Mouse (Mus musculus) heart, postnatal 36 days (tissue): ENCODE data around the gene Slc44a2. TPM values are rescaled to one million over a fixed set of nuclear protein-coding genes. Genes with fewer than 3 reads are reported as not detected.
"Not testable (repeated sequence)": the region's sequence is repeated elsewhere in the genome, so short reads cannot be mapped to it uniquely, and the experiment has no call there.

Experiments used
- DNase-seq, 2 experiments: peaks; one replicate each; pipeline ENCODE4 v3.0.0; 2021 to 2022
- intact Hi-C: fragments of 180-260 bp; cut with DNase I; formaldehyde crosslinking; loops from one replicate; pipeline ENCODE4 v1.15.1; 2025
- total RNA-seq, 2 experiments: library from RNA; stranded (reverse); gene quantifications; 2 replicates each; pipeline ENCODE4 v1.2.3; 2021

Gene Slc44a2
- total RNA-seq, 2 experiments from 2014 or later = 118 to 124 TPM

- DNase-seq = no peak
- intact Hi-C loops = no loop called here
Observed at GRCm38 (mm10) chr9:21292271-21292670, 28.2 kb upstream of the Slc44a2 start.

- intact Hi-C loops = no loop called here
- DNase-seq = no peak
Observed at GRCm38 (mm10) chr9:21299014-21299413, 21.5 kb upstream of the Slc44a2 start.

GRCm38 (mm10) chr9:21305065-21305464, 15.4 kb upstream of the Slc44a2 start:
- no peak for DNase-seq
- intact Hi-C loops = no loop called here

- DNase-seq = no peak
- intact Hi-C loops = no loop called here
Observed at GRCm38 (mm10) chr9:21309150-21309741, 11.3 kb upstream of the Slc44a2 start.

GRCm38 (mm10) chr9:21311695-21312094, 8.8 kb upstream of the Slc44a2 start:
- DNase-seq = no peak
- intact Hi-C loops = loop anchor here (5.0 kb wide), 1 partner anchor 156 kb away; no protein-coding TSS in a partner anchor

- no peak for DNase-seq
- intact Hi-C loops = loop anchor here (5.0 kb wide), 1 partner anchor 155 kb away; no protein-coding TSS in a partner anchor
Observed at GRCm38 (mm10) chr9:21312134-21312533, 8.4 kb upstream of the Slc44a2 start, which contains the start of gene Ap1m2. Gene Ap1m2, minus strand, starts transcription at chr9:21312337.

- DNase-seq = peak; percentile 91 to 96
Observed at GRCm38 (mm10) chr9:21313394-21313793, 7.1 kb upstream of the Slc44a2 start.

GRCm38 (mm10) chr9:21314367-21315140, 5.9 kb upstream of the Slc44a2 start:
- intact Hi-C loops = loop anchor here (5.0 kb wide), 1 partner anchor 153 kb away; no protein-coding TSS in a partner anchor
- no peak for DNase-seq

More at GRCm38 (mm10) chr9:21313394-21313793, 7.1 kb upstream of the Slc44a2 start:
- intact Hi-C loops = loop anchor here (1.0 to 5.0 kb wide), 3 partner anchors 44 to 154 kb away; no protein-coding TSS in a partner anchor

GRCm38 (mm10) chr9:21315421-21315820, 5.1 kb upstream of the Slc44a2 start:
- DNase-seq = no peak
- intact Hi-C loops = no loop called here

GRCm38 (mm10) chr9:21316696-21317095, 3.8 kb upstream of the Slc44a2 start:
- intact Hi-C loops = no loop called here
- DNase-seq = no peak

- intact Hi-C loops = no loop called here
- DNase-seq = no peak
Observed at GRCm38 (mm10) chr9:21318792-21319191, 1.7 kb upstream of the Slc44a2 start.

GRCm38 (mm10) chr9:21319503-21319902, 995 bp upstream of the Slc44a2 start:
- intact Hi-C loops = no loop called here
- DNase-seq = no peak

- no peak for DNase-seq
- intact Hi-C loops = no loop called here
Observed at GRCm38 (mm10) chr9:21320280-21320618, 249 bp upstream of the Slc44a2 start.

- DNase-seq = peak; percentile 51 to 55
- intact Hi-C loops = no loop called here
Observed at GRCm38 (mm10) chr9:21321513-21321835, 976 bp downstream of the Slc44a2 start.

- intact Hi-C loops = no loop called here
Observed at GRCm38 (mm10) chr9:21322211-21322916, 1.9 kb downstream of the Slc44a2 start.

GRCm38 (mm10) chr9:21322917-21323297, 2.4 kb downstream of the Slc44a2 start:
- DNase-seq, intact Hi-C loops: not testable (repeated sequence)

More at GRCm38 (mm10) chr9:21322211-21322916, 1.9 kb downstream of the Slc44a2 start:
- DNase-seq = no peak

- intact Hi-C loops = no loop called here
- no peak for DNase-seq
Observed at GRCm38 (mm10) chr9:21324269-21324668, 3.8 kb downstream of the Slc44a2 start.

- no peak for DNase-seq
- intact Hi-C loops = no loop called here
Observed at GRCm38 (mm10) chr9:21327569-21327968, 7.1 kb downstream of the Slc44a2 start.

- no peak for DNase-seq
- intact Hi-C loops = no loop called here
Observed at GRCm38 (mm10) chr9:21328041-21328440, 7.5 kb downstream of the Slc44a2 start.

GRCm38 (mm10) chr9:21329041-21329440, 8.5 kb downstream of the Slc44a2 start:
- intact Hi-C loops = no loop called here
- peak; percentile 60 to 62 for DNase-seq

GRCm38 (mm10) chr9:21329699-21330289, 9.3 kb downstream of the Slc44a2 start:
- intact Hi-C loops = no loop called here
- no peak for DNase-seq
